Mouse (Mus musculus): Measurements from ENCODE around the gene Dyrk3.

Gene Dyrk3

GRCm38 (mm10) chr1:131138191-131139016, at the start of gene Dyrk3:
TSS of gene Dyrk3 (minus strand) at chr1:131138340.
- Histone ChIP-seq H3K27me3 (ENCODE audit: insufficient read depth, low read length) (no peaks in the 10 kb centered on the region), H3K4me3 (replicated peaks; ENCODE audit: low read length) (peak within 1 kb of the TSS; percentile 89), H3K4me1 (replicated peaks; ENCODE audit: low read depth, low read length) (peaks cover 64% of the 10 kb centered on the region), H3K36me3 (ENCODE audit: insufficient read depth, low read length) (peaks cover 32% of the 10 kb centered on the region), H3K9me3 (ENCODE audit: low read length) (no peaks in the 10 kb centered on the region)
- TF ChIP-seq NANOG (IDR thresholded peaks at IDR 0.05; ENCODE audit: borderline replicate concordance, low read length) (no peak), CTCF (conservative IDR thresholded peaks at IDR 0.05; ENCODE audit: low read length) (no peak), POU5F1 (IDR thresholded peaks at IDR 0.05; ENCODE audit: borderline replicate concordance, low read length) (no peak)

GRCm38 (mm10) chr1:131187856-131188255, 49.7 kb upstream of the Dyrk3 start:
- Histone ChIP-seq H3K4me3 (replicated peaks; ENCODE audit: low read length) (no peak overlapping the region), H3K9me3 (ENCODE audit: low read length) (no peaks in the 10 kb centered on the region), H3K36me3 (ENCODE audit: insufficient read depth, low read length) (no peaks in the 10 kb centered on the region), H3K27me3 (ENCODE audit: insufficient read depth, low read length) (no peaks in the 10 kb centered on the region), H3K4me1 (replicated peaks; ENCODE audit: low read depth, low read length) (no peaks in the 10 kb centered on the region)
- TF ChIP-seq NANOG (IDR thresholded peaks at IDR 0.05; ENCODE audit: borderline replicate concordance, low read length) (no peak), CTCF (conservative IDR thresholded peaks at IDR 0.05; ENCODE audit: low read length) (no peak)

DNA sequence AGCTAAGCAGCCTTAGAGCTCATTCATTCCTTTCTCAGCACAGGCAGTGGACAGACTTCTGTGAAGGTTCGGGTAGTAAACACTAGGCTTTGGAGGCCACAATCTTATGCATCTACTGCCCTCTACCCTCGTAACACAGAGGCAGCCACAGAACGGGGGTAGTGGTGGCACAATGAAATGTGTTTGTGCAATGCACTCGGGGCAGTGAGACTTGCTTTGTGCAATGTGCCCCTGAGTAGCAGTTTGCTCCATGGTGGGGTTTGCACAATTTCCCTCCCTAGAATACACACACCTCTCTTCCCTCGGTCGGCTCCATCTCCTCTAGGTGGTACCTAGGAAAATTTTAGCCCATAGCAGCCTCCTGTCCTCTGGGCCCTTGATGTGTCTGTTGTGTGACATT, 48.9 kb upstream of the Dyrk3 start:
- Histone ChIP-seq H3K4me3 (replicated peaks; ENCODE audit: low read length) (no peak overlapping the region), H3K27me3 (ENCODE audit: insufficient read depth, low read length) (no peaks in the 10 kb centered on the region), H3K9me3 (ENCODE audit: low read length) (no peaks in the 10 kb centered on the region), H3K36me3 (ENCODE audit: insufficient read depth, low read length) (no peaks in the 10 kb centered on the region), H3K4me1 (replicated peaks; ENCODE audit: low read depth, low read length) (peaks cover 1% of the 10 kb centered on the region; the same call in 1 of the 2 replicates)
- no peak for TF ChIP-seq NANOG (IDR thresholded peaks at IDR 0.05; ENCODE audit: borderline replicate concordance, low read length)
- no peak for TF ChIP-seq CTCF (conservative IDR thresholded peaks at IDR 0.05; ENCODE audit: low read length)
- TF ChIP-seq POU5F1 (IDR thresholded peaks at IDR 0.05; ENCODE audit: borderline replicate concordance, low read length), result no peak

DNA sequence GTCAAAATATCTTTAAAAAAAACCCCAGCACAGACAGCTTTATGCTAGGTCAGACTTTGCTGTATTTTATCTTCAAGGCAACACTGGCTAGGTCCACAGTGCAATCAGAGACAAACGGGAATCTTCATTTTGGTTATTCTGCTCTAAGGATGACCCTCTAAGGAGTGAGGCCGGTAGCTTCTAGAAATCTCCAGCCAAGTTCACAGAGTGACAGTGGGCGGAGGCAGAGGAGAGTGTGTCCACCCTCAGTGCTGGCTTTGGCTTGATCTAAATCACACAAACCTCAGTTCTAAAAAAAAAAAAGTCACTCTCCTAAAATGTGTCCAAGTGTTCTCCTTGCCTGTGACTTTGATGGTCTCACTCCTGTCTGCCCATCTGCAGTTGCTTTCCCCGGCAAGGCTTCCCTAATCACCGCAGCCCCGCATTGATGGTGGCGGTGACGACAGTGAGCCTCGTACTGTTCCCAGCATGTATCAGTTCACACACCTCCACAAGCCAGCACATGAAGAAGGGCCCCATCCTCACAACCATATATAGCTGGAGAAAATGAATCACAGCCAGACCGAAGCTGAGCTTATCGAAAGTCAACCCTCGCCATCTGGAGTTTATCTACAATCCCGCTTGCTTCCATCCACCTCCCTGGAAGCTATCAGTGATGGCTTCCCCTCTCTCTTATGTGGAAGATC, 47.8 kb upstream of the Dyrk3 start:
- H3K36me3 ChIP-seq (ENCODE audit: insufficient read depth, low read length), result no peaks in the 10 kb centered on the region
- H3K9me3 ChIP-seq (ENCODE audit: low read length), result no peaks in the 10 kb centered on the region
- H3K4me1 ChIP-seq (replicated peaks; ENCODE audit: low read depth, low read length), result peaks cover 10% of the 10 kb centered on the region; the same call in 1 of the 2 replicates
- TF ChIP-seq CTCF (conservative IDR thresholded peaks at IDR 0.05; ENCODE audit: low read length) (no peak), NANOG (IDR thresholded peaks at IDR 0.05; ENCODE audit: borderline replicate concordance, low read length) (no peak), POU5F1 (IDR thresholded peaks at IDR 0.05; ENCODE audit: borderline replicate concordance, low read length) (no peak)
- H3K27me3 ChIP-seq (ENCODE audit: insufficient read depth, low read length), result no peaks in the 10 kb centered on the region
- no peak overlapping the region for H3K4me3 ChIP-seq (replicated peaks; ENCODE audit: low read length)

- Histone ChIP-seq H3K4me3 (replicated peaks; ENCODE audit: low read length) (no peak overlapping the region), H3K36me3 (ENCODE audit: insufficient read depth, low read length) (no peaks in the 10 kb centered on the region), H3K4me1 (replicated peaks; ENCODE audit: low read depth, low read length) (peaks cover 19% of the 10 kb centered on the region), H3K27me3 (ENCODE audit: insufficient read depth, low read length) (no peaks in the 10 kb centered on the region), H3K9me3 (ENCODE audit: low read length) (no peaks in the 10 kb centered on the region)
- no peak for TF ChIP-seq NANOG (IDR thresholded peaks at IDR 0.05; ENCODE audit: borderline replicate concordance, low read length)
- no peak for TF ChIP-seq CTCF (conservative IDR thresholded peaks at IDR 0.05; ENCODE audit: low read length)
- TF ChIP-seq POU5F1 (IDR thresholded peaks at IDR 0.05; ENCODE audit: borderline replicate concordance, low read length), result no peak
Observed at GRCm38 (mm10) chr1:131184956-131185660, 47.0 kb upstream of the Dyrk3 start.

GRCm38 (mm10) chr1:131184253-131184955, 46.3 kb upstream of the Dyrk3 start:
- Histone ChIP-seq H3K36me3 (ENCODE audit: insufficient read depth, low read length) (peaks cover 7% of the 10 kb centered on the region), H3K4me3 (replicated peaks; ENCODE audit: low read length) (no peak overlapping the region), H3K9me3 (ENCODE audit: low read length) (no peaks in the 10 kb centered on the region), H3K4me1 (replicated peaks; ENCODE audit: low read depth, low read length) (peaks cover 26% of the 10 kb centered on the region), H3K27me3 (ENCODE audit: insufficient read depth, low read length) (no peaks in the 10 kb centered on the region)
- no peak for TF ChIP-seq CTCF (conservative IDR thresholded peaks at IDR 0.05; ENCODE audit: low read length)
- no peak for TF ChIP-seq POU5F1 (IDR thresholded peaks at IDR 0.05; ENCODE audit: borderline replicate concordance, low read length)
- no peak for TF ChIP-seq NANOG (IDR thresholded peaks at IDR 0.05; ENCODE audit: borderline replicate concordance, low read length)

DNA sequence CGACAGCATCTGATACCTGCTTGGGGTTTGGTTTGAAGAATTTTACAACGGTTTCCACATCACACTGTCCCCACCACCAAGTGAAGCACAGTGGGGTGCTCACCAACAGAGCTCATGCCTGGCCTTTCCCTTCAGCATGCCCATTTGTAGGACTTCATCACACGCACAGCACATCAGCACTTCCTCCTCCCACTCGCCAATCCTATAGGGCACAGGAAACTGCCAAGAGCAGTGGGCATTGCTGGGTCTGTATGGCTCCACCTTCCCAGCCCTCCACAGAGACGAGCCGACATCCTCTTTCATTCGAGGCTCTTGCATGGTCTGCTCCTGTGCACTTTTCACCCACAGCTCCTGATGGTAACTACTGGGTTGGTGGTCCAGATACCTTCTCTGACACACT, 45.1 kb upstream of the Dyrk3 start:
- peaks cover 27% of the 10 kb centered on the region for H3K4me1 ChIP-seq (replicated peaks; ENCODE audit: low read depth, low read length)
- no peak for TF ChIP-seq CTCF (conservative IDR thresholded peaks at IDR 0.05; ENCODE audit: low read length)
- no peak overlapping the region for H3K4me3 ChIP-seq (replicated peaks; ENCODE audit: low read length)
- peaks cover 16% of the 10 kb centered on the region for H3K36me3 ChIP-seq (ENCODE audit: insufficient read depth, low read length)
- H3K27me3 ChIP-seq (ENCODE audit: insufficient read depth, low read length), result no peaks in the 10 kb centered on the region
- H3K9me3 ChIP-seq (ENCODE audit: low read length), result no peaks in the 10 kb centered on the region

All from E14TG2a.4 (cell line).